Mouse (Mus musculus): ENCODE data around the gene Kifc5b. TPM values are rescaled to one million over a fixed set of nuclear protein-coding genes. Genes with fewer than 3 reads are reported as not detected.

Gene Kifc5b
- polyA plus RNA-seq, 1 experiment from 2014 or later, result 5.2 TPM

DNA sequence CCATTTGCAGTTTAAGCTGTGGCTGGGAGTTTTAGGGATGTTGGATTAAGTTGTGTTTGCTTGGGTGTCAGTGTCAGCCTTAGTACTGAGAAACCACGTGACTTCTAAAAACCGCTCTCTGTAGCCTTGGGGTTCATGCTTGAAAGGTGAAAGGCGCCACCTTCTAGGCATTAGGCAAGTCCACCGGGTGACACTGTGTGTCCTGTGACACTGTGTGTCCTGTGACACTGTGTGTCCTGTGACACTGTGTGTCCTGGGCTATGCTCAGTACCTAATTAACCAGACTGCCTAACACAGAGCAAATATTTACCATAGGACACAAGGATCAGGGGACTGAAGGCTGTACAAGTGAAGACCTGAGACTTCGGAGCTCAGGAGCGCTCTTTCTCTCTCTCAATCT lies 33.3 kb upstream of the Kifc5b start:
- no peaks in the 10 kb centered on the region for H3K36me3 ChIP-seq (ENCODE audit: control insufficient read depth, insufficient read depth, low read length)
- DNase-seq (ENCODE audit: low spot score) (no peak), ATAC-seq (replicated peaks; ENCODE audit: low FRiP score, low TSS enrichment, low read depth) (no peak)
- H3K9me3 ChIP-seq (ENCODE audit: control insufficient read depth, low read length), result no peaks in the 10 kb centered on the region
- no peak overlapping the region for H3K4me2 ChIP-seq (ENCODE audit: low read length)
- H3K4me1 ChIP-seq (replicated peaks; ENCODE audit: control insufficient read depth, insufficient read depth, low read length), result 0 out of 2 replicates have a peak, but pooled peaks cover 6% of the 10 kb centered on the region
- no peak overlapping the region for H3K27ac ChIP-seq (ENCODE audit: low read depth)
- WGBS, result 65% methylated on average over 6 of the region's 6 CpGs
- no peak overlapping the region for H3K9ac ChIP-seq (ENCODE audit: low read length)
- H3K4me3 ChIP-seq (ENCODE audit: low read depth, low read length), result no peak overlapping the region
- no peaks in the 10 kb centered on the region for H3K27me3 ChIP-seq (replicated peaks; ENCODE audit: control insufficient read depth, insufficient read depth, low read length)

DNA sequence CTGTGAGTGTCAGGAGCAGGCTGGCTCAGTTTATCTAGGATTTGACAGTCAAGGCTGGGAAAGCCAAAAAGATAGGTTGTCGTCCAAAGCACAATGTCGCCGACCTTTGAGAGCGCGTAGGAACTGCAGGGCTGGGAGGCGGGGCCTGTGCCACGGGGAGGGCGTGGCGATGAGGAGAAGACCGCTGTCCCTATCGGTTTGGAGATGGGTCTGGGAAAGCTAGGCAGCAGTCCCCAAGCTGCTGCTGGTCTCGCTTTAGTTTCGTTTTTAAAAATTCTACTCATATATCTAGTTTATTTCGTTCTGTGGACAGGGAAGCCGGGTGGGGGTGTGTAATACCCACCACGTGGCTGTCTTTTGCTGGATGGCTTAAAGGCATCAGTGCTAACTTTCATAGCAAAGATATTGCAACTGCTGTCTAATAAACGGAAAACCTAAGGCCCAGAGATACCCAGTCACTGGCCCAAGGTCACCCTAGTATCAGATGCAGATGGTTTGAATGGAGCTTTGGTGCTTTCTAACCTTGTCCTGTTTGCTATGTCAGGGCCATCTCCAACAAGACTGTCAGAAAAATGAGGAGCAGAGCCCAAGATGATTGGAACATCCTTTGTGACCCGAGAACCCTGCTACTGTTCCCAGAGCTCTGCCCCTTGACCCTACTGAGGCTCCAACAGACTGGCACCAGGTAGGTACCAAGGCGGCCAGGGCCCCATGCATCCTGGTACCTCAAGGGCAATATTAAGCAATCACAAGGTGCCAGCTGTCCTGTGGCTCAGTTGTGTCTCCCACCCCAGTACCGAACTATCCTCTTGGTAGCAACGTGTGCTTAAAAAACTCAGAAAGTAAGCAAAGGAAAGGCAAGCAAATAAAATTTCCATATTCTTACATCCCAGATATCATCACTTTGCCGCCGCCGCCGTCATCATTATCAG lies 31.6 kb upstream of the Kifc5b start:
- ATAC-seq (replicated peaks; ENCODE audit: low FRiP score, low TSS enrichment, low read depth) (0 out of 2 replicates have a peak, but pooled peaks have one; percentile 42), DNase-seq (ENCODE audit: low spot score) (peak; percentile 85)
- WGBS, result 21% methylated on average over 25 of the region's 25 CpGs
- peak overlapping the region; percentile 37 for H3K4me3 ChIP-seq (ENCODE audit: low read depth, low read length)
- no peak overlapping the region; the same call in 1 of the 2 replicates for H3K27ac ChIP-seq (ENCODE audit: low read depth)
- H3K4me2 ChIP-seq (ENCODE audit: low read length), result peak overlapping the region; percentile 49
- no peaks in the 10 kb centered on the region for H3K9me3 ChIP-seq (ENCODE audit: control insufficient read depth, low read length)
- no peaks in the 10 kb centered on the region for H3K36me3 ChIP-seq (ENCODE audit: control insufficient read depth, insufficient read depth, low read length)
- H3K27me3 ChIP-seq (replicated peaks; ENCODE audit: control insufficient read depth, insufficient read depth, low read length), result no peaks in the 10 kb centered on the region
- H3K9ac ChIP-seq (ENCODE audit: low read length), result peak overlapping the region; percentile 39
- H3K4me1 ChIP-seq (replicated peaks; ENCODE audit: control insufficient read depth, insufficient read depth, low read length), result 0 out of 2 replicates have a peak, but pooled peaks cover 6% of the 10 kb centered on the region

DNA sequence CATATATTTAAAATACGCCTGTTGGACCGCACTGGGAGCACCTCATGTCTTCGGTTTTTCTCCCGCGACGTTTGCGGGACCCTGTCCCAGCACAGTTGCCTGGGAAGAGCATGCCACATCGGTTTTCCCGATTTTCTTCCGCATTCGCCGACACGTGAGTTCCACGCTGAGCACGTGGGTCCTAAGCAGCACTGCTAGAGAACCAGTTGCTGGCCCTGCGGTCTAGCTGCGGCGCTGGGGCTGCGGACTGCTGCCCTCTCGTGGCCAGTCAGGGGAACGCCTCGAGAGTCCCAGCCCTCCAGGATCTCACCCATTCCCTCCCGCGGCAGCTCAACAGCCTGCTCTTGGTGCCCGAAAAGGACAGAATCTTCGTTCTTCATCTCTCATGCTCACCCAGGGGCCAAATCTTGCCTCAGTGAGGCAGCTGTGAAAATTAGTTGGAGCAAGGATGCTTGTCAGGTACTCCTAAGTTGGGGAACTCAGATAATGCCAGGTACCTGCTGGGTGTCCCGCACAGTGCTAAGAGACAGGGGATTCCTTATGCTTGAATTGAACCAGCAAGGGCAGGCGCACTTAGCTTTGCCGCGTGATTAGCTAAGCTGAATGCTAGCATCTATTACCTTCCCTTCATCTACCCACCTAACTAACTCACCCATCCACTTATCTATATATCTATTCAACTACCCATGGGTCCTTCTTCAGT lies 30.7 kb upstream of the Kifc5b start:
- DNase-seq (ENCODE audit: low spot score), result peak; percentile 91
- Histone ChIP-seq H3K27ac (ENCODE audit: low read depth) (no peak overlapping the region), H3K4me3 (ENCODE audit: low read depth, low read length) (peak overlapping the region; percentile 37), H3K4me2 (ENCODE audit: low read length) (peak overlapping the region; percentile 49), H3K36me3 (ENCODE audit: control insufficient read depth, insufficient read depth, low read length) (no peaks in the 10 kb centered on the region), H3K4me1 (replicated peaks; ENCODE audit: control insufficient read depth, insufficient read depth, low read length) (0 out of 2 replicates have a peak, but pooled peaks cover 6% of the 10 kb centered on the region), H3K27me3 (replicated peaks; ENCODE audit: control insufficient read depth, insufficient read depth, low read length) (no peaks in the 10 kb centered on the region), H3K9me3 (ENCODE audit: control insufficient read depth, low read length) (no peaks in the 10 kb centered on the region), H3K9ac (ENCODE audit: low read length) (no peak overlapping the region)
- WGBS, result 8% methylated on average over 30 of the region's 30 CpGs
- ATAC-seq (replicated peaks; ENCODE audit: low FRiP score, low TSS enrichment, low read depth), result peak; percentile 87

DNA sequence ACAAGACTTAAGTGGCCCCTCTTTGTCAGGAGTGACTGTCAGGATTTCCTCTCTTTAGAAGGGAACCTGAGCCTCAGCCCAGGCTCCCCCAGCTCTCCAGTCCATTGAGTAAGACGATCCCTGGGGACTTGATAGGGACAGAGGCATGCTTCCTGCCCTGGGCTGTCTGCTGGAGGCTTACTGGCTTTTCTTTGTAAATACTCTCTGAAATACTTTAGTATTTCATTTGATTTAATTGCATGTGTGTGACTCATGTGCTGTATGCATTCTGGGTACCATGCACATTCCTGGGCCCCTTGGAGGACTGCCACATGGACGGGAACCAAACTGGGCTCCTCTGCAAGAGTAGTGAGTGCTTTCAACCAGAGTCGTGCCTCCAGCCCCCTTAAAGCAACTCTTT lies 29.0 kb upstream of the Kifc5b start:
- Histone ChIP-seq H3K9ac (ENCODE audit: low read length) (no peak overlapping the region), H3K9me3 (ENCODE audit: control insufficient read depth, low read length) (no peaks in the 10 kb centered on the region), H3K4me1 (replicated peaks; ENCODE audit: control insufficient read depth, insufficient read depth, low read length) (0 out of 2 replicates have a peak, but pooled peaks cover 6% of the 10 kb centered on the region), H3K27me3 (replicated peaks; ENCODE audit: control insufficient read depth, insufficient read depth, low read length) (no peaks in the 10 kb centered on the region), H3K27ac (ENCODE audit: low read depth) (no peak overlapping the region), H3K4me3 (ENCODE audit: low read depth, low read length) (no peak overlapping the region), H3K4me2 (ENCODE audit: low read length) (no peak overlapping the region), H3K36me3 (ENCODE audit: control insufficient read depth, insufficient read depth, low read length) (no peaks in the 10 kb centered on the region)
- DNase-seq (ENCODE audit: low spot score) (no peak), ATAC-seq (replicated peaks; ENCODE audit: low FRiP score, low TSS enrichment, low read depth) (no peak)
- WGBS, result 36% methylated on average over 3 of the region's 3 CpGs

DNA sequence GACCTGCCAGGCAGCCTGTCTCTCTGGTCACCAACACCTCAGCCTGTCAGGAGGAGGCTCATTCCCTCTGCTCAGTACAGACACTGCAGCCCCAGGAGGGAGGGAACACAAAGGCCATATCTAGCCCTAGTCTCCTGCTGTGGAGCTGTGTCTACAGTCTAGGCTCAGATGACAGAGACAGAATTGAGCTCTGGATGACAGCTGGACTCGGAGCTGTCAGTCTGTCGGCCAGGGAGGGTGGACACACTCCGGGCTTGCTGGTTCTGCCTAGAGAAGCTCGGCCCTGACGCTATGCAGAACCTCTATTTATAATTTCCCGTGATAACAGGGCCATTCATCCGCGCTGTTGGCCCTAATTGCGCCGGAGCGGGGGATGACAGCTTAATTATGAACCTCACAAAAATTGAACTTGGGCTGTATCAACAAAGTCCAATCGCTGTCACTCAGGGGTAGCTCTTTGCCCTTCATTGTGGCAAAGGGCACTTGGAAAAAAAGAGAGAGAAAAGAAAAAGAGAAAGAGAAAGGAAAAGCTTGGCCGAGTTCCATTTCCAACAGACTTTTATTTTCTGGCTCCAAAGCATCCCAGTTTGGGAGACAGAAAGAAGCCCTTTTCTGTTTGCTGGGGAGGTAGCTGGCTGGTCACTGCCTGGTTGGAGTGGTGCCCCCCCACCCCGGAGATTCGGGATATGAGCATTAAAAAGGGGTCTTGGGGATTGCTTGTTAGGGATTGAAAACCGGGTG lies 24.1 kb upstream of the Kifc5b start:
- no peak overlapping the region for H3K4me3 ChIP-seq (ENCODE audit: low read depth, low read length)
- peak overlapping the region; percentile 14; the same call in 1 of the 2 replicates for H3K4me2 ChIP-seq (ENCODE audit: low read length)
- H3K9me3 ChIP-seq (ENCODE audit: control insufficient read depth, low read length), result no peaks in the 10 kb centered on the region
- no peaks in the 10 kb centered on the region for H3K36me3 ChIP-seq (ENCODE audit: control insufficient read depth, insufficient read depth, low read length)
- 39% methylated on average over 16 of the region's 16 CpGs for WGBS
- DNase-seq (ENCODE audit: low spot score), result no peak
- H3K27me3 ChIP-seq (replicated peaks; ENCODE audit: control insufficient read depth, insufficient read depth, low read length), result no peaks in the 10 kb centered on the region
- no peaks in the 10 kb centered on the region for H3K4me1 ChIP-seq (replicated peaks; ENCODE audit: control insufficient read depth, insufficient read depth, low read length)
- no peak overlapping the region for H3K27ac ChIP-seq (ENCODE audit: low read depth)
- H3K9ac ChIP-seq (ENCODE audit: low read length), result no peak overlapping the region
- ATAC-seq (replicated peaks; ENCODE audit: low FRiP score, low TSS enrichment, low read depth), result no peak

DNA sequence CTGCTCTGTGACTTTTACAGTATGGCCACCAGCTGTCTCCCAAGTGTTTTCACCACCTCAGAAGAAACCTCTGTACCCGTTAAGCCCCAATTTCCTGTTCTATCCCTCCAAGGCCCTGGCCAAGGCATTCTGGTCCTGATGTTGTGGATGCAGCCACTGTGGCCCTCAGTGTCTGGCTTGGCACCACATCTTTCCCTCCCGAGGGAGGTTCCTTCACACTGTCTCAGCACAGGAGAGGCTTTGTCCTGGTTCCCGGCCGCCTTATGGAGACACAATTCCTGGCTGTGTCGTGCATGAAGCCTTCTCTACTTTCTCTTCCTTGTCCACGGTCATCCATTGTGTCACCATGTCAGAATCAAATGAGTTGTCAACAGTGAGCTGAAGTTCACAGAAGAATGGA lies 23.4 kb upstream of the Kifc5b start:
- no peak overlapping the region for H3K27ac ChIP-seq (ENCODE audit: low read depth)
- H3K4me1 ChIP-seq (replicated peaks; ENCODE audit: control insufficient read depth, insufficient read depth, low read length), result no peaks in the 10 kb centered on the region
- ATAC-seq (replicated peaks; ENCODE audit: low FRiP score, low TSS enrichment, low read depth), result no peak
- H3K9me3 ChIP-seq (ENCODE audit: control insufficient read depth, low read length), result no peaks in the 10 kb centered on the region
- no peaks in the 10 kb centered on the region for H3K36me3 ChIP-seq (ENCODE audit: control insufficient read depth, insufficient read depth, low read length)
- H3K4me3 ChIP-seq (ENCODE audit: low read depth, low read length), result no peak overlapping the region
- H3K27me3 ChIP-seq (replicated peaks; ENCODE audit: control insufficient read depth, insufficient read depth, low read length), result no peaks in the 10 kb centered on the region
- WGBS, result 62% methylated on average over 6 of the region's 6 CpGs
- H3K4me2 ChIP-seq (ENCODE audit: low read length), result no peak overlapping the region
- no peak overlapping the region for H3K9ac ChIP-seq (ENCODE audit: low read length)
- no peak for DNase-seq (ENCODE audit: low spot score)

DNA sequence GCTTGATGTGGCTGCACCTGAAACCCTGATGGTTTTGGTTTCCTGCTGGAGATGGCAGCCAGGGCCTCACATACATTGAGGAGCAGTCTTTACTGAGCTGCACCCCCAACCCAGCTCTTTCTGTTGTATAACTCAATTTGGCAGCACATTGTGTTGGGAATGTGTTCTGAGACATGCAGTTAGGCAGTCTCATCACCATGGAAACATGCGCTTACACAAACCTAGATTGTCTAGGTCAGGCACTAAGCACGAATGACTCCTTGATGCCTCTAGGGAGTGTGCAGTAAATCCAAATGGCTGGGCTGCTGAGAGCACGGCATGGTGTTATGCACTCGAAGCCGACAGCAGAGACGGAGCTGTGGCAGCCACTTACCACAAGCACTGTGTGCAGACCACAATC lies 22.5 kb upstream of the Kifc5b start:
- no peak for DNase-seq (ENCODE audit: low spot score)
- H3K36me3 ChIP-seq (ENCODE audit: control insufficient read depth, insufficient read depth, low read length), result no peaks in the 10 kb centered on the region
- H3K4me3 ChIP-seq (ENCODE audit: low read depth, low read length), result no peak overlapping the region
- no peak overlapping the region for H3K27ac ChIP-seq (ENCODE audit: low read depth)
- no peak for ATAC-seq (replicated peaks; ENCODE audit: low FRiP score, low TSS enrichment, low read depth)
- H3K4me2 ChIP-seq (ENCODE audit: low read length), result no peak overlapping the region
- H3K9me3 ChIP-seq (ENCODE audit: control insufficient read depth, low read length), result no peaks in the 10 kb centered on the region
- WGBS, result 74% methylated on average over 6 of the region's 6 CpGs
- H3K4me1 ChIP-seq (replicated peaks; ENCODE audit: control insufficient read depth, insufficient read depth, low read length), result no peaks in the 10 kb centered on the region
- no peak overlapping the region for H3K9ac ChIP-seq (ENCODE audit: low read length)
- no peaks in the 10 kb centered on the region for H3K27me3 ChIP-seq (replicated peaks; ENCODE audit: control insufficient read depth, insufficient read depth, low read length)

DNA sequence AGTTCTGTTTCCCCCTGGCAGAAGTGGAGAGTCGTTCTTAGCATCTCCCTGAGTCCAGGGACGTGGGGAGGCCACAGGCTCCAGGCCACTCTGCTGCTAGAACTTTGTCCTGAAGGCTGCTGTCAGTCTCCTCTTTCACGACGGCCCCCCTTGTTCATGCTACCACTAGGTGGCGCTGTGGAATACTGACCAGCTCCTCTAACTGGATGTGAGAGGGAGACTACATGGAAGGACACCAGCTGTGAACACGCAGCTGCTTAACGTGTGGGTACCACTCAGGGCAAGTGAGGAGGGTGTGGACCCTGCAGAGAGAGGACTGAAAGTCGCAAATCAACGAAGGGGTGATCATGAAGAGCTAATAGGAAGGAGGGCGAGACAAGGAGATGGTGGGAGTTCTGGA lies 21.3 kb upstream of the Kifc5b start:
- Histone ChIP-seq H3K9ac (ENCODE audit: low read length) (no peak overlapping the region), H3K4me3 (ENCODE audit: low read depth, low read length) (no peak overlapping the region), H3K36me3 (ENCODE audit: control insufficient read depth, insufficient read depth, low read length) (no peaks in the 10 kb centered on the region), H3K9me3 (ENCODE audit: control insufficient read depth, low read length) (0 out of 2 replicates have a peak, but pooled peaks cover 3% of the 10 kb centered on the region), H3K4me1 (replicated peaks; ENCODE audit: control insufficient read depth, insufficient read depth, low read length) (no peaks in the 10 kb centered on the region), H3K27ac (ENCODE audit: low read depth) (no peak overlapping the region), H3K27me3 (replicated peaks; ENCODE audit: control insufficient read depth, insufficient read depth, low read length) (no peaks in the 10 kb centered on the region), H3K4me2 (ENCODE audit: low read length) (no peak overlapping the region)
- ATAC-seq (replicated peaks; ENCODE audit: low FRiP score, low TSS enrichment, low read depth) (no peak), DNase-seq (ENCODE audit: low spot score) (peak; percentile 80)
- WGBS, result 12% methylated on average over 10 of the region's 10 CpGs

All from intestine, embryonic 14.5 days (tissue).